Mouse (Mus musculus) splenic B cell, adult 2 months (primary cell): Measurements from ENCODE around the gene Lfng.

Source experiments
- DNase-seq: peaks from one replicate; pipeline ENCODE4 v3.0.0-alpha.2; 2011; ENCODE audit warnings: low read depth, low spot score
- H3K27me3 ChIP-seq: 2 replicates; pipeline ENCODE4 v1.6.1; 2012; ENCODE audit warnings: mild to moderate bottlenecking, low read length, moderate library complexity, mixed read lengths; ENCODE audit not compliant: control insufficient read depth, poor library complexity, insufficient read depth, severe bottlenecking
- H3K36me3 ChIP-seq: 2 replicates; pipeline ENCODE4 v1.6.1; 2012; ENCODE audit warnings: mild to moderate bottlenecking, low read length, moderate library complexity, mixed read lengths; ENCODE audit not compliant: control insufficient read depth, poor library complexity, insufficient read depth, severe bottlenecking

The Lfng gene

DNA sequence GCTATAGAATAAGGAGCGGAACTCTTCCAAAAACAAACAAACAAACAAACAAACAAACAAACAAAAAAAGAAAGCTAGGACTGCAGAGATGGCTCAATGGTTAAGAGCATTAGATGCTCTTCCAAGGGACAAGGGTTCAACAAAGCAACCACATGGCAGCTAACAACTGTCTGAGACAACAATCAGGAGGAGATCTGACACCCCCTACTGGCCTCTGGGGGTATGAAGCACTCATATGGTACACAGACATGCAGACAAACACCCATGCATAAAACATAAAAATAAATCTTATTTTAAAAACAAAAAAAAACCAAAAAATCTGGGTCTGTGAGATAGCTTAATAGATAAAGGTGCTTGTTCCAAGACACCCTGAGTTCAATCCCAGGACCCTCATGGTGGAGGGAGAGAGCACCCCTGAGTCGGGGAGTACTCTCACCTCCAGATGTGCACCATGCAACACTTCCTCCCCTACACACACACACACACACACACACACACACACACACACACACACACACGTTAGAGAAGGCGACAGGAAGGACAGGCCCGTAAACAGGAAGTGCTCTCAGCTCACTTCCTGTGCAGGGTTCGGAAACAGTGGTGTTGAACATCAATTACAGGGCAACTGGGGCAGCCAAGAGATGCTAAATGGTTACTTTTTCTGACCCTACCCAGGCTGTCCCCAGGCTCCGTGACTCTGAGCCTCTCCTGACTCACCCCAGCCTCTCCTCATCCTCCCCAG is 29.4 kb downstream of the Lfng start:
- peaks cover 7% of the 10 kb centered on the region; the same call in 1 of the 2 replicates for H3K36me3 ChIP-seq
- no peaks in the 10 kb centered on the region for H3K27me3 ChIP-seq
- DNase-seq = peak; percentile 75

DNA sequence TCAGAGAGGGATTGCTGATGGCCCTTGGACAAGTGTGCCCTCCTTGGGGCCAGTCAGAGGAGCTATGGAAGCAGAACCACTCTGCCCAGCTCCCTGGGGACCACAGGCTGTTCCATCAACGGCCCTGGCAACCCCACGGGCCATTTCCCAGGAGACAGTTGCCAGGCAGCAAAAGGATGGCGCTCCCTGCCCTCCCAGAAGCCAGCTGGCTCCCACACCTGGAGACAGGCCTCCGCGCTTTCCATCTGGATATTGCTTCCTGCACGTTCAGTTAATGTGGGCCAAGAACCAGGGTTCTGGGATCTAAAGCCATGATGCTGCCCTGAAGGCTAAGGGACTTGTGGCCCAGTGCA is 29.9 kb downstream of the Lfng start:
- Histone ChIP-seq H3K27me3 (no peaks in the 10 kb centered on the region), H3K36me3 (peaks cover 7% of the 10 kb centered on the region; the same call in 1 of the 2 replicates)
- no peak for DNase-seq

DNA sequence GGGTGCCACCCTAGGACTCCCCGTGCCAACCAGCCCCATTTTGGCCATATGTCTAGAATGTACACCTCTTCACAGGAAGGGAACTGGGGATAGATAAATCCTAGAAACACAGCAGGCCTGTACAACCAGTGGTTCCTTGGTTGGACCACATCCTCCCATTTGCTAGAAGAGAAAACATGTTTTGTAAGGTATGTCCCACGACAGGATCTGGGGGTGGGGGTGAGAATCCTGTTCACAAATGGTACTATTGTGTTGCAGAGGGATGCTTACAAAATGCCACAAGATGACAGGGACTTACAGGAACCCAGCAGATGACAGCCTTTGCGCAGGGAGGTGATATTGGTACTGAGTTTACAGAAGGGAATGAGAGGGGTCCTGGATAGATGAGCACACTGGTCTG is 30.9 kb downstream of the Lfng start:
- Histone ChIP-seq H3K36me3 (peaks cover 4% of the 10 kb centered on the region; the same call in 1 of the 2 replicates), H3K27me3 (no peaks in the 10 kb centered on the region)
- DNase-seq = no peak

DNA sequence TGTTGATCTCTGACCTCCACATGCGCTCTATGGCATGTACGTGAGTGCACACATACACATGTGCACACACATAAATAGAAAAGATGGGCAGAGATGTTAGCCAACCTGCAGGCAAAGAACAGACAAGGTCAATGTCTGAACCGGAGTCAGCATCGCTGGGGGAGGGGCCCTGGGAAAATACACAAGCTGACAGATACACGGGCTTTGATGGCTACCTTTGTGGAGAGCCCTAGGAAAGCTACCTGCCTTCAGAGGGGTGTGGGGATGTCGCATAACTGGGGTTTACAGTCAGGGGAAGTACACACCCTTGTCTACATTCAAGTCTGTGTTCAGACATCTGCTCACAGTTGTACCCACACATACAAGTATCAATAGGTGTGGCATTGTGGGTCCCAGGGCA is 31.4 kb downstream of the Lfng start:
- DNase-seq = no peak
- Histone ChIP-seq H3K27me3 (no peaks in the 10 kb centered on the region), H3K36me3 (0 out of 2 replicates have a peak, but pooled peaks cover 1% of the 10 kb centered on the region)

DNA sequence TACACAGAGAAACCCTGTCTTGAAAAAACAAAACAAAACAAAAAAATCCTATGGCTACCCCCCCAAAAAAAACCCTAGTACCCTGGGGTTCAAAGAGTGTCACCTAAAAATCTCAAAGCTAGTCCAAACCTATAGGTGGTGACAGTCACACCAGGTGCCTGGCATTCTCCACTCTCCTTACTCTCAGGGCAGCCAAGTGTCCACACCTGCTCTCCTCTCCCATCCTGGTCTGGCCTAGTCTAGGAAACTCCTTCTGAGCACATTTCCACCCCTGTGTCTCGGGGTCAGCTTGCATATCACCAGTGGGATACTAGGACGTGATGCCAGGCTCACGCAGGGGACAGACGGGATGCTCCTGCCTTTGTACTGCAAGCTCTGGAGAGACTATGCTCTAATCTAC is 32.2 kb downstream of the Lfng start:
- DNase-seq = no peak
- Histone ChIP-seq H3K36me3 (0 out of 2 replicates have a peak, but pooled peaks cover 1% of the 10 kb centered on the region), H3K27me3 (no peaks in the 10 kb centered on the region)

DNA sequence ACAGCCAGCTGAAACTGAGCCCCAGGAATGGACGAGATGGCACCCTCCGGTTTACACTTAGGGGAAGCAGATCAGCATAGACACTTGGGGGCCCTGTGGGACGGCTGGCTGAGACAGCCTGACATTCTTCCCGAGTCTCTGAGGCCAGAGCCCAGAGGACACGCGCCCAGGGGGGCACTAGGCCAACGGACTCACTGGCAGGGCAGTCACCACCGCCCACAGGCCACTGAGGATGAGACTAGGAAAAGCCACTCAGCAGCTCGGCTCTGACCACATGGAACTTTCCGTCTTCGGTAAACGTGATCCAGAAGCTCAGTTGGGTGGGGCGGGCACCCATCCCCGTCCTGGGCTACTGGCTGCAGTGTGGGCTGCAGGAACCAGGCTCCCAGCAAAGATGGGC is 32.8 kb downstream of the Lfng start:
- DNase-seq = no peak
- no peaks in the 10 kb centered on the region for H3K27me3 ChIP-seq
- 0 out of 2 replicates have a peak, but pooled peaks cover 1% of the 10 kb centered on the region for H3K36me3 ChIP-seq

DNA sequence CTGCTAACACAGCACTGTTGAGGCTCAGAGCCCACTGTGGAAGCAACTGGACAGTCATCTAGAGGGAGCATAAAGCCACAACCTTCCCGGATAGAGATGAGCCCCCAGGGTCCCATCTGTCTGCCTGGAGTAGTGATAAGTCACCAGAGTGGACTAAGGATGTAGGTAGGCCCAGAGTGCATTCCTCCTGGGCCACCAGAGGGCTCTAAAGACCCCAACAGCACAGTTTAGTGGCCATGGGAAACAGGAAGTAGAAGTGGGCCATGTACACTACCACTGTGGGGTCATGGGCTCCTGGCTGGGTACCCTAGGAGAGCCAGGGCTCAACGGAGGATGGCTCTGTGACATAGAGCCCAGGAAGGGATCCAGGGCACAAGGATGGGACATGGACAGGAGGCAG is 33.7 kb downstream of the Lfng start:
- peak; percentile 55 for DNase-seq
- Histone ChIP-seq H3K36me3 (0 out of 2 replicates have a peak, but pooled peaks cover under 1% of the 10 kb centered on the region), H3K27me3 (no peaks in the 10 kb centered on the region)

DNA sequence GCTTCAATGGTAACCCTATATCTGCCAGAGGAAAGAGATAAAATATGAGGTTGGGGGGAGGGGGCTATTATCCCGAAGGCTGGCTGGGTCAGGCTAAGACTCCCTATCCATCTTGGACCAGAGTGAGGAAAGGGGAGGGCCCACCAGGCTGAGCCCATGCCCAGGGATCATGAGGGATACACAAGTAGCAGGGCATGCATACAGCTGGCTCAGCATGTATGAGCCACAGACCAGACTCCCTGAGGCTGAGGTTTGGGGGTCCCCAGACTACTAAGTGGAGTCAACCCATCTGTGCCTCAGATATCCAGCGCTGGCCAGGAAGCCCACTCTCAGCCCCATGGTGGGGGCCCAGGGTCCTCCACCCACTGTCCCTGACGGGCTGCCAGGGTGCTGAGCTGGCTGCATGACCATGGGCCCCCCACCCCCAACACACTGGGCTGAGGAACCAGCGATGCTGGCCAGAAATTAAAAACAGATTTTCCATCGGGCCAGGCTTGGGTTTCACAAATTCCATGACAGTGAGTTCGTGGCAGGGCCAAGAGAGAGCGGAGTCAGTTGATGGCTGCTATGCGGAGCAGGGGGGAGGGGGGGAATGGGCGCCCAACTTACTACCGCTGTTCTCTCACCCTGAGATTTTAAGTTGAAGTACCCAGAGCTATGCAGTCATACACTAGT is 34.3 kb downstream of the Lfng start:
- no peaks in the 10 kb centered on the region for H3K36me3 ChIP-seq
- no peaks in the 10 kb centered on the region for H3K27me3 ChIP-seq
- no peak for DNase-seq

DNA sequence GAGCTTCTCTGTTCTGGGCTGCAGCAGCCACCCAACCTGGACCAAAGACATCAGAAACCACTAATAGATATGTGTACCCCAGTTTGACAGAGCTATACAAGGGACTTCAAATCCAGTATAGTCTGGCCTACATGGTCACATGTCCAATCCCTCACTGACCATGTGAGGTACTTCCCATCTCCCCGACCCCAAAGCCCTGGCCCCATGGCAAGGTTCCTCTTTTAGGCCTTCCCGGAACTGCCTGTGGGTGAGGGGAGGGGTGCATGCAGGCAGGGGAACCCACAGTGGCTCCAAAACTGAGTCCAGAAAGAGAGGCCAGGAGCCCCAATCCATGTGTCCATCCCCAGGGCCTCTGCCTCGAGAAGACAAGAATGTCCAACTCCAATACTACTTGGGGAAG is 35.0 kb downstream of the Lfng start:
- Histone ChIP-seq H3K36me3 (no peaks in the 10 kb centered on the region), H3K27me3 (no peaks in the 10 kb centered on the region)
- DNase-seq = peak; percentile 74

DNA sequence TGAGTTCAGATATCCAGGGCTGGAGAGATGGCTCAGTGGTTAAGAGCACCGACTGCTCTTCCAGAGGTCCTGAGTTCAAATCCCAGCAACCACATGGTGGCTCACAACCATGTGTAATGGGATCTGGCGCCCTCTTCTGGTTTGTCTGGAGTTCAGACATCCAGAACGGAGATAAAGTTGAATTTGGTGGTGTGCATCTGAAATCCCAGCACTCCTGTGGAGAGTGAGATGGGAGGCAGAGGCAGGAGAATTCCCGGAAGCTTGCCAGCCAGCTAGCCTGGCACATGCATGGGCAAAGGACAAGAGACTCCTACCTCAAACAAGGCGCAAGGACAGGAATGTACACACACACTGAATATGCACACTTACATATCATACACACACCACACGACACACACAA is 37.1 kb downstream of the Lfng start:
- Histone ChIP-seq H3K27me3 (no peaks in the 10 kb centered on the region), H3K36me3 (no peaks in the 10 kb centered on the region)
- DNase-seq = peak; percentile 46

DNA sequence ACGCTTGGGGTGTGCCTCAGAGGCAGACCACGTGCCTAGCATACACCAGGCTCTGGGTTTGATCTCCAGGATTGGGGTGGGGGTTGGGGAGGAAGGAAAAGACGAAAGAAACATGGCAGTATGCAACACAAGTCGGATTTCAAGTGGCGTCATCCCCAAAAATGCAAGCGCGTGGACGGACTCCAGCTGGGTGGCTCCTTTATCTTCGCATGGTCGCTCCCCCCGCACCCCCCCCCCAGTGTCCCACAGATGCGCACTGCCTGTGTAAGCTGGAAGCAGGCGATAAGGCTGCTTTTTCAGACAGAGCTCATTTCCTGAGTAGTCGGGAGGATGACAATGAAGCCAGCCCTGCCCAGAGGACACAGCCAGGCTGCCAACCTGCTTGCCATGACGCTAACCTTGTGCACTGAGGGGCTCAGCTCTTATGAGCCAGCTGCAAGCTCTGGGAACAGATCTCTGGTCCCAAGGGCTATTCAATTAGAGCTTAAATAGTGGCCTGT is 37.6 kb downstream of the Lfng start:
- no peaks in the 10 kb centered on the region for H3K27me3 ChIP-seq
- no peaks in the 10 kb centered on the region for H3K36me3 ChIP-seq
- DNase-seq = no peak

DNA sequence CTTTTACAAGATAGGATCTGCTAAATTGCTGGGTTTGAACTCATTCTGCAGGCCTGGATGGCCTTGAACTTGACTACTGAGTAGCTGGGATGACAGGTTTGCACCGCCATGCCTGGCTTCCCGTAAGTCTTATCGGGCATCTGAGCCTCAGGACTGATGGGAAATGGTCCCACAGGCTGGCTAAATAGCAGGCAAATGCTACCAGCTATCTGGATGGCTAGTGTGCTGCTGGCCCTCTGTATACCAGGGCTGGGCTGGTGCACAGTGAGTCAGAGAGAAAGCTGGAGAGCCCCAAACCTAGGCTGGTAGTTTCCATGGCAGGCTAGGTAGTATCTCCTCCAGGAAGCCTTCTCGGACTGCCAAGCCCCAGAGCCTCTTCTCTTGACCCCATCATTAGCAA is 38.3 kb downstream of the Lfng start:
- no peaks in the 10 kb centered on the region for H3K27me3 ChIP-seq
- no peaks in the 10 kb centered on the region for H3K36me3 ChIP-seq
- DNase-seq = no peak

DNA sequence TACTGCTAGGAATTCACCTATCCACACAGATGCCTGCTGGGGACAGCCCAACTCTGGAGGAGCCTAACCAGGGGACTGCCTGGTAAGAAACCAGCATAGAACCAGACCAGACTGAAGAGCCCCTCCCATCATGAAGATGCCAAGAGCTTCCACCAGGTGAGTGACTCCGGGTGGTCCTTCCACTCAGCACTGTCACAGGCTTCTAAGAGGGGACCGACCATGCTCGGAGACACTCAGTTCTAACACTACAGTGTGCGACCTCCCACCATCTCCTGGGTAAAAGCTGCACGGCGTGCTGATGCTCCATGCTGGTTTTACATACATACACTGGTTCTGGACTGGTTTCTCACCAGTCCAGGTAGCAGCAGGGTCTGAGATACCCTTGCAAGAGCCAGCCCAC is 39.1 kb downstream of the Lfng start:
- Histone ChIP-seq H3K27me3 (no peaks in the 10 kb centered on the region), H3K36me3 (no peaks in the 10 kb centered on the region)
- DNase-seq = no peak

DNA sequence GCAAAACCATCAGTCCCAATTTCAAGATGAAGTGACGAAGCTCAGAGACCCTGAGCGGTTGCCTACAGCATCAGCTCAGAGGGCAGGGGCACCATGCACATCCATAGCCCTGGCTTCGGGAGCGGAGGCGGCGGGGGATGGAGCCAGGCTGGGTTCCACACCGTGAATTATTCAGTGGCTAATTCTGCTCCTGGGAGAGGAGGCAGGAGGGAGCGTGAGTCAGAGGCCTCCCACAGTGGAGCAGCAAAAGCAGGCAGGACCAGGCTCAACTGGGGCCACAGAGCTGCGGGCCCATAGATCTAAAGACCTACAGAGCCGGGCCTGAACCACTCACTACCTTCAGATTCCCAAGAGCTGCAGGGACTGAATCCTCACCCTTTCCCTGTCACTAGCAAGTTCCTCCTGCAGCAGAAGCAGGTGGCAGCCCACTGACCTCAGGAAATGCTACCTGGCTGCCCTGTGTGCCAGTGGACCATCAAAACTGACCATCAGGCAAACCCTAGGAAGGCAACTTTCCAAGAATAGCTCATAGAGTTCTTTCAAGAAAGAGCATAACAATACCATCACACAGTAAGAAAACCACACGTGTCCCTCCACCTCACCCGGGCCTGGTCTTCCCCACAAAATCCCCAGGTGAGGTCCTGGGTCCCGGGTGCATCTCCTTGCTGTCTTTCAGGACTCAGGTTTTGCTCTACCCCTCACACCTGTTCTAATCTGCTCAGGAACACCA is 40.1 kb downstream of the Lfng start:
- Histone ChIP-seq H3K36me3 (no peaks in the 10 kb centered on the region), H3K27me3 (no peaks in the 10 kb centered on the region)
- no peak for DNase-seq
